Mouse (Mus musculus) ES-E14 (cell line): ENCODE results near the gene Hist1h2bc.

Experiments
- MAFK ChIP-seq: IDR thresholded peaks from 2 replicates; pipeline ENCODE4 v1.6.1; 2014; ENCODE audit warnings: mild to moderate bottlenecking, low read depth, low read length, inconsistent platforms; ENCODE audit not compliant: insufficient read depth
- ZNF384 ChIP-seq: IDR thresholded peaks from 2 replicates; pipeline ENCODE4 v1.6.1; 2012; ENCODE audit warnings: low read depth, low read length, inconsistent platforms

DNA sequence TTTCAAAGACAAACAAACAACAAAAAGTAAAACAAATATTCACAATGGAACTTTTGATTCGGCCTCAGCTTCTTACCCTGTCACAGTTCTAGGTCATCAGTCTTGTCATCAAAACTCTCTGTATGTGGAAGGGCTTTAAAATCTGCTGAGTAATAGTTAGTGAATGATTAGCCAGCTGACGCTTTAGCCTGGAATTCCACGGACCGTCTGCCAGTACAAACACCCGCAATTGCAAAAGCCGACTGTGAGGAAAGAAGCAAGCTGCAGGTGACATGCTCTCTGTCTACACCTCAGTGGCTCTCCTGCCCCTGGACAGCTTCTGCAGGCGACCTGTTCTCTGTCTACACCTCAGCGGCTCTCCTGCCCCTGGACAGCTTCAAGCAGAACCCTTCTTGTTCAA is 46.5 kb downstream of the Hist1h2bc start:
- no peak for TF ChIP-seq ZNF384
- no peak for TF ChIP-seq MAFK
